Mouse (Mus musculus): Measurements from ENCODE around the gene Tmem91. TPM values are rescaled to one million over a fixed set of nuclear protein-coding genes. Genes with fewer than 3 reads are reported as not detected.

Gene Tmem91
- polyA plus RNA-seq, 1 experiment = 2.9 TPM

DNA sequence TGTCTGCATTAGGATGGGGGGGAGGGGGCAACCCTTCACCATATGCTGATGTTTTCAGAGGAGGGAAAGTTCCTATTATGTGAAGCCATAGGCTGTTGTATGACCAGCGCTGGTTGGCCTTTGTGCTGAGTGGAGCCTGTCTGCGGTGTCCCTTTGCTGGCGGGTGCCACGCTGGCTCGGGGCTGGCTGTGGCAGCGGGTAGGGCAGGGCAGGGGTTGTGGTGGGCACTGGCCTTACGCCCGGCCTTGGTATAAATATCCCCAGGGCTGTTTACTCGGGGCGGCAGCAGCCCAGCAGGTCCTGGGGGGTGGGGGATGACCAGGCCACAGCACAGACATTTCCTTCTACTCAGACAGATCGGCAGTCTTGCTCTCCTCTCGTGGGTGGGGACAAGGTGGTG lies 35.0 kb upstream of the Tmem91 start:
- TF ChIP-seq CTCF (IDR thresholded peaks at IDR 0.05; ENCODE audit: borderline replicate concordance, control insufficient read depth, extremely low read depth, insufficient read depth, low read length, poor library complexity) = no peak
- TF ChIP-seq POLR2A (IDR thresholded peaks at IDR 0.05; ENCODE audit: control insufficient read depth, extremely low read depth, insufficient read depth, low read length, poor library complexity) = no peak
- H3K4me1 ChIP-seq (replicated peaks; ENCODE audit: control insufficient read depth, insufficient read depth, low read length) = peaks cover 20% of the 10 kb centered on the region
- H3K4me3 ChIP-seq (ENCODE audit: control insufficient read depth, insufficient read depth, low read length) = no peak overlapping the region
- no peak for DNase-seq
- no peak overlapping the region for H3K27ac ChIP-seq (ENCODE audit: control insufficient read depth, insufficient read depth, low read length)
- H3K27me3 ChIP-seq (ENCODE audit: control insufficient read depth, insufficient read depth, low read length) = no peaks in the 10 kb centered on the region
- peaks cover 30% of the 10 kb centered on the region for H3K36me3 ChIP-seq (ENCODE audit: control insufficient read depth, insufficient read depth, low read length)
- WGBS = 55% methylated on average over 12 of the region's 12 CpGs

DNA sequence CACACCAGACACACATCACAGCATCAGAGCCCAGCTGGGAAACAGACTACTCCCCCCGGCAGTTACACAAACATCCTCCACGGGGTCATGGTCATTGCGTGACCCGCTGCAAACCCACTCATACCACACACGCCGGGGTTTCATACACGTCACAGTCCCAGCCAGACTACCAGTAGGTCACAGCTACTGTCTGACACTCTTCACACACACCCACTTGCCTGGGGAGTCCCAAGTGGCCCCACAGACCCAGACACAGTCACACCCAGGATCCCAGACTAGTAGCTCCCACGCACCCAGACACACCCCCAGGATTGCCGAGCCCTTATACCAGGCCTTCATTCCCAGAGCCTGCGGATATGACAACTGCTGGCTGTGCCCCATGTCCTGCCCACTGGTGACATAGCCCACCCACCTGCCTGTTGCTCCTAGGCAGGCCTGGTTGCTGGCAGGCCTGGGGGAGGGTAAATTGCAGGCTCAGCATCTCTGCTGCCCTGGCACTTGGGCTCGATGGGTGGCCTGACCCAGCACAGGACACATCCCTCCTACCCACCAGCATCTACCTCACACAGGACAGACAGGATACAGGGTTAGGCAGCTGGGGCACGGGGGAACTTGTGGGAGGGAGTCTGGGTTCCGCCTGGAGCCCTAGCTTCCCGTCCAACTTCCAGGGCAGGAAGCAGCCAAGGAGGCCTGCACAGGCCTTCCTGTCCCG lies 32.8 kb upstream of the Tmem91 start:
- no peaks in the 10 kb centered on the region for H3K27me3 ChIP-seq (ENCODE audit: control insufficient read depth, insufficient read depth, low read length)
- 0 out of 2 replicates have a peak overlapping the region, but pooled peaks have one; percentile 2 for H3K27ac ChIP-seq (ENCODE audit: control insufficient read depth, insufficient read depth, low read length)
- H3K4me1 ChIP-seq (replicated peaks; ENCODE audit: control insufficient read depth, insufficient read depth, low read length) = peaks cover 21% of the 10 kb centered on the region
- 52% methylated on average over 15 of the region's 15 CpGs for WGBS
- no peak for TF ChIP-seq POLR2A (IDR thresholded peaks at IDR 0.05; ENCODE audit: control insufficient read depth, extremely low read depth, insufficient read depth, low read length, poor library complexity)
- no peak for TF ChIP-seq CTCF (IDR thresholded peaks at IDR 0.05; ENCODE audit: borderline replicate concordance, control insufficient read depth, extremely low read depth, insufficient read depth, low read length, poor library complexity)
- no peak for DNase-seq
- peaks cover 19% of the 10 kb centered on the region for H3K36me3 ChIP-seq (ENCODE audit: control insufficient read depth, insufficient read depth, low read length)
- no peak overlapping the region for H3K4me3 ChIP-seq (ENCODE audit: control insufficient read depth, insufficient read depth, low read length)

GRCm38 (mm10) chr7:25706578-25707170 lies 31.7 kb upstream of the Tmem91 start:
- Histone ChIP-seq H3K4me1 (replicated peaks; ENCODE audit: control insufficient read depth, insufficient read depth, low read length) (peaks cover 21% of the 10 kb centered on the region), H3K27ac (ENCODE audit: control insufficient read depth, insufficient read depth, low read length) (no peak overlapping the region), H3K36me3 (ENCODE audit: control insufficient read depth, insufficient read depth, low read length) (peaks cover 25% of the 10 kb centered on the region), H3K4me3 (ENCODE audit: control insufficient read depth, insufficient read depth, low read length) (no peak overlapping the region), H3K27me3 (ENCODE audit: control insufficient read depth, insufficient read depth, low read length) (no peaks in the 10 kb centered on the region)
- no peak for TF ChIP-seq POLR2A (IDR thresholded peaks at IDR 0.05; ENCODE audit: control insufficient read depth, extremely low read depth, insufficient read depth, low read length, poor library complexity)
- no peak for TF ChIP-seq CTCF (IDR thresholded peaks at IDR 0.05; ENCODE audit: borderline replicate concordance, control insufficient read depth, extremely low read depth, insufficient read depth, low read length, poor library complexity)
- DNase-seq = no peak
- WGBS = 56% methylated on average over 7 of the region's 7 CpGs

GRCm38 (mm10) chr7:25705801-25706251 lies 30.9 kb upstream of the Tmem91 start:
- WGBS = 64% methylated on average over 6 of the region's 6 CpGs
- H3K36me3 ChIP-seq (ENCODE audit: control insufficient read depth, insufficient read depth, low read length) = peaks cover 34% of the 10 kb centered on the region
- peaks cover 16% of the 10 kb centered on the region for H3K4me1 ChIP-seq (replicated peaks; ENCODE audit: control insufficient read depth, insufficient read depth, low read length)
- H3K27ac ChIP-seq (ENCODE audit: control insufficient read depth, insufficient read depth, low read length) = no peak overlapping the region
- H3K27me3 ChIP-seq (ENCODE audit: control insufficient read depth, insufficient read depth, low read length) = no peaks in the 10 kb centered on the region
- TF ChIP-seq POLR2A (IDR thresholded peaks at IDR 0.05; ENCODE audit: control insufficient read depth, extremely low read depth, insufficient read depth, low read length, poor library complexity) = no peak
- TF ChIP-seq CTCF (IDR thresholded peaks at IDR 0.05; ENCODE audit: borderline replicate concordance, control insufficient read depth, extremely low read depth, insufficient read depth, low read length, poor library complexity) = no peak
- DNase-seq = no peak
- no peak overlapping the region for H3K4me3 ChIP-seq (ENCODE audit: control insufficient read depth, insufficient read depth, low read length)

- peaks cover 9% of the 10 kb centered on the region for H3K4me1 ChIP-seq (replicated peaks; ENCODE audit: control insufficient read depth, insufficient read depth, low read length)
- no peak overlapping the region for H3K4me3 ChIP-seq (ENCODE audit: control insufficient read depth, insufficient read depth, low read length)
- peaks cover 41% of the 10 kb centered on the region for H3K36me3 ChIP-seq (ENCODE audit: control insufficient read depth, insufficient read depth, low read length)
- no peak overlapping the region for H3K27ac ChIP-seq (ENCODE audit: control insufficient read depth, insufficient read depth, low read length)
- no peak for DNase-seq
- 91% methylated on average over 25 of the region's 37 CpGs for WGBS
- TF ChIP-seq POLR2A (IDR thresholded peaks at IDR 0.05; ENCODE audit: control insufficient read depth, extremely low read depth, insufficient read depth, low read length, poor library complexity) (no peak), CTCF (IDR thresholded peaks at IDR 0.05; ENCODE audit: borderline replicate concordance, control insufficient read depth, extremely low read depth, insufficient read depth, low read length, poor library complexity) (no peak)
- H3K27me3 ChIP-seq (ENCODE audit: control insufficient read depth, insufficient read depth, low read length) = no peaks in the 10 kb centered on the region
These were observed 29.9 kb upstream of the Tmem91 start for GRCm38 (mm10) chr7:25704716-25705364.

- TF ChIP-seq POLR2A (IDR thresholded peaks at IDR 0.05; ENCODE audit: control insufficient read depth, extremely low read depth, insufficient read depth, low read length, poor library complexity) (no peak), CTCF (IDR thresholded peaks at IDR 0.05; ENCODE audit: borderline replicate concordance, control insufficient read depth, extremely low read depth, insufficient read depth, low read length, poor library complexity) (no peak)
- H3K4me1 ChIP-seq (replicated peaks; ENCODE audit: control insufficient read depth, insufficient read depth, low read length) = peaks cover 9% of the 10 kb centered on the region
- H3K36me3 ChIP-seq (ENCODE audit: control insufficient read depth, insufficient read depth, low read length) = peaks cover 46% of the 10 kb centered on the region
- no peak overlapping the region for H3K27ac ChIP-seq (ENCODE audit: control insufficient read depth, insufficient read depth, low read length)
- 97% methylated on average over 10 of the region's 10 CpGs for WGBS
- no peak overlapping the region for H3K4me3 ChIP-seq (ENCODE audit: control insufficient read depth, insufficient read depth, low read length)
- no peaks in the 10 kb centered on the region for H3K27me3 ChIP-seq (ENCODE audit: control insufficient read depth, insufficient read depth, low read length)
- no peak for DNase-seq
These were observed 29.0 kb upstream of the Tmem91 start for GRCm38 (mm10) chr7:25703793-25704494.
